Mouse (Mus musculus) 3T3-L1 (cell line): ENCODE data around the gene Fgd3.

ENCODE experiments used
- DNase-seq: peaks from one replicate; pipeline ENCODE4 v3.0.0-alpha.2; 2015; ENCODE audit warnings: low read depth, low spot score

The Fgd3 gene

DNA sequence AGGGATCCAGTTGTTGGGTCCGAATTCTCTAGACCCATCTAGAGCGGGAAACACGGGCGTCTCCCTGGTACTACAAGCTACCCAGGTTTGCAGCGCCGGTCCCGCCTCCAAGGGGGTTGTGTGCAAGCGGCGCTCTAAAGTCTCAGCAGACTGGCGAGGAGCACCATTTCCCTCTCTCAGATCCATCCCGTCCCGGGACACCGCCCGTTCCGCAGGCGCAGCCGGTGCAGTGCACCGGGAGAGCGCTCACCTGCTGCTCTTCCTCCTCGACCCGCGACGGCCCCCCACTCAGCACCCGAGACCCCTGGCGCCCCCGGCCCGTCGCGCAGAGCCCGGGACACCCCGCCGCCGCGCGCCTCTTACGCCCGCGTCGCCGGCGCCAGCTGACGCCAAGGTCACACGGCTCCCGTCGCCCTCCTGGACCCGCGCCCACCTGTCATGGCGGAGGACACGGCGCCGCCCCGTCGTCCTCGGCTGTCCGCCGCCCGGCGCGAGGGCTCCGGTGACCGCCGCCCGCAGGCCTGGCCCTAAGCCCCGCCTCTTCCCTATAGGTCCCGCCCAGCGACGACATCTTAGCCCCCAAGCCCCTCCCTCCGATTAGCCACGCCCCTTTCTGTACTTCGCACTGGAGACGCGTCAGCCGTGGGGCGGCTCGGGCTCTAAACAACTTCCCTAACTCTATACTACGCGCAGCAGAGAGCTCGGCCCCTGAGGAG is 104.4 kb downstream of the Fgd3 start, which contains the start of gene Card19:
Card19 (minus strand) TSS at position 534 of the 716 bp plus-strand sequence.
- peak; percentile 95 for DNase-seq

DNA sequence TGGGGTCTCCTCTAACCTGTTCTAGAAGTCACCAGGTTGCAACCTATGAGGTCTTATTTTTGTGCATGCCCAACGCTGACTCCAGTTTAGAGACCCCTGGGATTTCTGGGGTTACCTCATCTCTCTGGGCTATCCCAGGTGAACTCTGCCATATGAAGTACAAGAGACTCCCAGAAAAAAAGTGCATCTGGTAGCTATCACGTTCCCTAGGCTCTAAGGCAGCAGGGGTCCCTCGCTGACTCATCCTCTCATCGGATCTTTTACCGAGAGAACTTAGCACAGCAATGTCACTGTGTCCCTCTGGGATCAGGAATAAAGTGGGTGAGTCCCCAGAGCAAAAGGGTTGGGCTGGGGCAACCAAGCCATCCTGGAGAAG is 105.0 kb downstream of the Fgd3 start:
- no peak for DNase-seq

DNA sequence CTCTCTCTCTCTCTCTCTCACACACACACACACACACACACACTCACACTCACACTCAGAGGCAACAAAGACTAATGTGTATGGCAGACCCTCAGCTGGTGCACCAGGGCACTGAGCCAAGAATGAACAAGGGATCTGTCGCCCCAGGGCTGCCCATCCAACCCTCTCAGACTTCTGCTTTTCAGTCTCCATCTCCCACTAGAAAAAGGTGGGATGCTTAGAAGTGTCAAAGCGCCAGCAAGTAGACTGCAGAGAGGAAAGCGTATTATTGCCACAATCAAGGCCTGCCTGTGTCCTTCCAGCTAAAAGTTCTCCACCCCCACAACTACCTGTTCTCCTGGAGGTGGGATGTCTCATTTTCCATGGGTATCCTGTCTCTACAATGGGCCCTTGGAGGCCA is 105.7 kb downstream of the Fgd3 start:
- no peak for DNase-seq

DNA sequence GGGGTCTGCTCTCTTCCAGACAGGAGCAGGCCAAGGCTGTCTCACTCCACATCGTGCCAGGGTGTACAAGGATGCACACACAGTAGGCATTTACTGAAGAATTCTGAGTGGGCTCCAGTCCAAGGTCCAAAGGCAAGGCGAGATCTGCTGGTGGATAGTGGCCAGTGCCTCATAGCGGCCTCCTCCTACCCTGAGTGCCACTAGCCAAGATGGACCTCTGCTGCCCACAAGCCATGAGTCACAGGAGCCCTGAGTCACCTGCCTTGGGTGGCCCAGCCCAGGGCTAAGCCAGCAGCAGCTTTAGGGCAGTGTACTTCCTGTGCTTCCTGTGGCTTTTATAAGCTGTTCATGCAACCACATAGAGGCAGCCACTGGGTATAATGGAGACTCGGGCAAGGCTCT is 106.6 kb downstream of the Fgd3 start:
- peak; percentile 95 for DNase-seq

DNA sequence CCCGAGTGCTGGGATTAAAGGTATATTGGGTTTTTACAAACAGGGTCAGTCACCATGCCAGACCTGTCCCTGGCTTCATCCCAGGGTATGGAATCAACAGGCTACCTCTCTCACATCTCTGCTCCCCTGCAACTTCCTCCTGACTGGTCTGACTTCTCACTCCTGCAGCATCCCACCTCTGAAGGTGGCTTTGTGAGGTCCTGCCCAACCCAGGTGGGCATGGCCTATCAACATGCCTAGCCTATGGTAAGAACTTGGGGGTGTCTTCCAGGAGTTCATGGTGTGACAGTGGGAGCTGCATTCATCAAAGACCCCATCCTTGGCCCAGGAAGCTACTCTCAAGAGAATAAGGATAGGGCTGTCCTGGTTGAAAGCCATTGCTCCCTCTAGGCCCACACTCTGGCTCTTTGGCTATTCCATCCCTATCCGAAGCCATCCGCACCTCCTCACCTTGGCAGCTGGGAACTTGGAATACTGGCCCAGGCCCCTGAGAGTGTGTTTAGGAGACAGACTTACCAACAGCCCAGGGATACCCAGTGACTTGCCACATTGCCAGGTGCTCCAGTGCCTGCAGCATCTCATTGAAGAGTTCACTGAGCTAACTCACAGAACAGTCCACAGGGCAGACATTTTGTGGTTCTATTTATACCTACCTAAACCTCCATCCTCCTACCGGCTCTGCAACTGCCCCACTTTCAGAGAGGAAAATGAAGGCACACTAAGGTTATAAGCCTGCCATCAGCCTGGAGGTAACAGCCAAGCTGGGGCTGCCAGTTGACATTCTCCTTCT is 107.2 kb downstream of the Fgd3 start:
- DNase-seq = no peak
